Mouse (Mus musculus) NIH3T3 (cell line): Measurements from ENCODE around the gene Ublcp1.
A peak's percentile ranks its signal among the peaks of the same experiment; 100 is the strongest.

Source experiments
- DNase-seq: peaks from one replicate; pipeline ENCODE4 v3.0.0-alpha.2; 2012; ENCODE audit warnings: low read depth

The Ublcp1 gene

GRCm38 (mm10) chr11:44470432-44471336, at the start of gene Ublcp1:
TSS of gene Ublcp1 (minus strand) at chr11:44470498.
- peak; percentile 93 for DNase-seq

GRCm38 (mm10) chr11:44519096-44519949, 49.0 kb upstream of the Ublcp1 start:
- DNase-seq: peak; percentile 39

GRCm38 (mm10) chr11:44518281-44519095, 48.2 kb upstream of the Ublcp1 start, which contains the start of gene Rnf145:
TSS of gene Rnf145 (plus strand) at chr11:44518964.
- peak; percentile 80 for DNase-seq

GRCm38 (mm10) chr11:44517561-44518280, 47.4 kb upstream of the Ublcp1 start:
- no peak for DNase-seq

GRCm38 (mm10) chr11:44516362-44516761, 46.1 kb upstream of the Ublcp1 start:
- DNase-seq: no peak

- DNase-seq: no peak
These were observed 44.4 kb upstream of the Ublcp1 start for GRCm38 (mm10) chr11:44514666-44515065.

- no peak for DNase-seq
These were observed 42.7 kb upstream of the Ublcp1 start for GRCm38 (mm10) chr11:44513026-44513422.

- DNase-seq: no peak
These were observed 42.0 kb upstream of the Ublcp1 start for GRCm38 (mm10) chr11:44512044-44513025.

- no peak for DNase-seq
These were observed 40.1 kb upstream of the Ublcp1 start for GRCm38 (mm10) chr11:44510371-44510770.

GRCm38 (mm10) chr11:44509906-44510305, 39.6 kb upstream of the Ublcp1 start:
- no peak for DNase-seq

- DNase-seq: no peak
These were observed 38.6 kb upstream of the Ublcp1 start for GRCm38 (mm10) chr11:44508876-44509275.

GRCm38 (mm10) chr11:44504761-44505160, 34.5 kb upstream of the Ublcp1 start:
- no peak for DNase-seq

- no peak for DNase-seq
These were observed 33.8 kb upstream of the Ublcp1 start for GRCm38 (mm10) chr11:44504146-44504545.

- DNase-seq: no peak
These were observed 32.6 kb upstream of the Ublcp1 start for GRCm38 (mm10) chr11:44502931-44503330.

GRCm38 (mm10) chr11:44501477-44501876, 31.2 kb upstream of the Ublcp1 start:
- no peak for DNase-seq

- DNase-seq: no peak
These were observed 30.7 kb upstream of the Ublcp1 start for GRCm38 (mm10) chr11:44500966-44501365.

GRCm38 (mm10) chr11:44498412-44499272, 28.3 kb upstream of the Ublcp1 start:
- no peak for DNase-seq

GRCm38 (mm10) chr11:44496217-44496616, 25.9 kb upstream of the Ublcp1 start:
- no peak for DNase-seq
